Mouse (Mus musculus) frontal cortex, adult (tissue): ENCODE results near the gene Ssrp1.
A peak's percentile ranks its signal among the peaks of the same experiment; 100 is the strongest.

Experiments used
- ATAC-seq: cut with Nextera tagmentation; 2 replicates; pipeline ENCODE4 v1.9.2; 2017; ENCODE audit warnings: mild to moderate bottlenecking, moderate library complexity, mixed read lengths; ENCODE audit not compliant: low TSS enrichment

The Ssrp1 gene

GRCm38 (mm10) chr2:85073751-85074150 lies 36.7 kb downstream of the Ssrp1 start:
- no peak for ATAC-seq

- no peak; the same call in 1 of the 2 replicates for ATAC-seq
Measured at GRCm38 (mm10) chr2:85088716-85089646, 51.9 kb downstream of the Ssrp1 start.

GRCm38 (mm10) chr2:85091325-85091724 lies 54.3 kb downstream of the Ssrp1 start:
- ATAC-seq, result peak; percentile 72

GRCm38 (mm10) chr2:85093376-85093775 lies 56.3 kb downstream of the Ssrp1 start:
- ATAC-seq, result no peak

GRCm38 (mm10) chr2:85095906-85096305 lies 58.9 kb downstream of the Ssrp1 start:
- no peak for ATAC-seq
